Mouse (Mus musculus) midbrain, embryonic 10.5 days (tissue): ENCODE measurements at regions not wholly inside any gene's neighbourhood (a gene's known extent, or its start where the extent isn't known, plus 50 kb on each side); places are given as distances from the start of the nearest gene placed in this dataset.

ENCODE experiments used
- DNase-seq: peaks from one replicate; pipeline ENCODE4 v3.0.0-alpha.2; 2017; ENCODE audit warnings: low spot score
- H3K27ac ChIP-seq: fragments of 300-500 bp; sonication (generic); replicated peaks from 2 replicates; pipeline ENCODE4 v1.5.1; 2016; ENCODE audit warnings: mild to moderate bottlenecking
- H3K27me3 ChIP-seq: fragments of 300-500 bp; sonication (generic); 2 replicates; pipeline ENCODE4 v1.6.1; 2016; ENCODE audit warnings: low read depth, mild to moderate bottlenecking; ENCODE audit not compliant: poor library complexity, severe bottlenecking
- H3K36me3 ChIP-seq: fragments of 300-500 bp; sonication (generic); 2 replicates; pipeline ENCODE4 v1.6.1; 2016; ENCODE audit warnings: mild to moderate bottlenecking, moderate library complexity
- H3K4me1 ChIP-seq: fragments of 300-500 bp; sonication (generic); 2 replicates; pipeline ENCODE4 v1.6.1; 2016
- H3K4me3 ChIP-seq: fragments of 300-500 bp; sonication (generic); 2 replicates; pipeline ENCODE4 v1.5.1; 2016; ENCODE audit warnings: mild to moderate bottlenecking, moderate library complexity
- H3K9me3 ChIP-seq: fragments of 300-500 bp; sonication (generic); replicated peaks from 2 replicates; pipeline ENCODE4 v1.6.1; 2016; ENCODE audit warnings: mild to moderate bottlenecking
- WGBS: fragments of 180-500 bp; shearing (Covaris S2); methylation state at CpG from one replicate; pipeline ENCODE4 v1.1.7; 2016; 5-methylcytosine and 5-hydroxymethylcytosine counted together

GRCm38 (mm10) chr19:54584687-54585237, 540.8 kb downstream of the Adra2a start:
- no peaks in the 10 kb centered on the region for H3K27me3 ChIP-seq
- WGBS = 87% methylated on average over 3 of the region's 3 CpGs
- no peaks in the 10 kb centered on the region for H3K36me3 ChIP-seq
- H3K4me3 ChIP-seq = no peak overlapping the region
- DNase-seq = no peak
- H3K4me1 ChIP-seq = no peaks in the 10 kb centered on the region
- H3K27ac ChIP-seq = no peak overlapping the region
- H3K9me3 ChIP-seq = no peaks in the 10 kb centered on the region

GRCm38 (mm10) chr19:54585326-54585725, 541.4 kb downstream of the Adra2a start:
- Histone ChIP-seq H3K4me1 (no peaks in the 10 kb centered on the region), H3K4me3 (no peak overlapping the region), H3K27me3 (no peaks in the 10 kb centered on the region), H3K27ac (no peak overlapping the region), H3K36me3 (no peaks in the 10 kb centered on the region), H3K9me3 (no peaks in the 10 kb centered on the region)
- no peak for DNase-seq
- 75% methylated on average over 1 of the region's 1 CpGs for WGBS

- Histone ChIP-seq H3K4me3 (no peak overlapping the region), H3K9me3 (0 out of 2 replicates have a peak, but pooled peaks cover 3% of the 10 kb centered on the region), H3K36me3 (no peaks in the 10 kb centered on the region), H3K4me1 (no peaks in the 10 kb centered on the region), H3K27ac (no peak overlapping the region), H3K27me3 (no peaks in the 10 kb centered on the region)
- DNase-seq = no peak
- 94% methylated on average over 6 of the region's 6 CpGs for WGBS
Measured at GRCm38 (mm10) chr19:54603345-54603744, 523.7 kb downstream of the Gpam start.

- Histone ChIP-seq H3K27ac (no peak overlapping the region), H3K4me1 (no peaks in the 10 kb centered on the region), H3K9me3 (0 out of 2 replicates have a peak, but pooled peaks cover 3% of the 10 kb centered on the region), H3K4me3 (no peak overlapping the region), H3K36me3 (no peaks in the 10 kb centered on the region), H3K27me3 (no peaks in the 10 kb centered on the region)
- DNase-seq = no peak
- 30% methylated on average over 1 of the region's 1 CpGs for WGBS
Measured at GRCm38 (mm10) chr19:54605346-54605745, 521.7 kb downstream of the Gpam start.

- DNase-seq = no peak
- no peak overlapping the region for H3K27ac ChIP-seq
- 65% methylated on average over 4 of the region's 4 CpGs for WGBS
- peaks cover 4% of the 10 kb centered on the region; the same call in 1 of the 2 replicates for H3K9me3 ChIP-seq
- 0 out of 2 replicates have a peak, but pooled peaks cover 6% of the 10 kb centered on the region for H3K4me1 ChIP-seq
- H3K36me3 ChIP-seq = no peaks in the 10 kb centered on the region
- H3K27me3 ChIP-seq = no peaks in the 10 kb centered on the region
- no peak overlapping the region for H3K4me3 ChIP-seq
Measured at GRCm38 (mm10) chr19:54616924-54617323, 510.1 kb downstream of the Gpam start.
